Mouse (Mus musculus) bone marrow macrophage, adult 2 months (primary cell): Measurements from ENCODE around the gene Cdh13. TPM values are rescaled to one million over a fixed set of nuclear protein-coding genes. Genes with fewer than 3 reads are reported as not detected.

Experiments used
- H3K27ac ChIP-seq: 2 replicates; pipeline ENCODE4 v1.5.1; 2012; ENCODE audit warnings: low read depth, low read length; ENCODE audit not compliant: insufficient read depth
- H3K4me1 ChIP-seq: 2 replicates; pipeline ENCODE4 v1.6.1; 2012; ENCODE audit warnings: low read length; ENCODE audit not compliant: control insufficient read depth, insufficient read depth
- H3K4me3 ChIP-seq: 2 replicates; pipeline ENCODE4 v1.5.1; 2012; ENCODE audit warnings: mild to moderate bottlenecking, low read length, moderate library complexity; ENCODE audit not compliant: insufficient read depth
- CTCF ChIP-seq: IDR thresholded peaks from 2 replicates; pipeline ENCODE4 v1.5.1; 2012; ENCODE audit warnings: low read depth, mild to moderate bottlenecking, low read length, moderate library complexity
- POLR2A ChIP-seq: IDR thresholded peaks from 2 replicates; pipeline ENCODE4 v1.6.1; 2012; ENCODE audit warnings: mild to moderate bottlenecking, low read depth, low read length, borderline replicate concordance
- polyA plus RNA-seq: library from polyadenylated mRNA; stranded (reverse); fragments of >200 nt; gene quantifications from 2 replicates; pipeline ENCODE4 v1.2.4, GENCODE M21; 2012; ENCODE audit not compliant: missing spikeins, insufficient read depth, insufficient read length

The Cdh13 gene
- polyA plus RNA-seq, 1 experiment, result not detected

DNA sequence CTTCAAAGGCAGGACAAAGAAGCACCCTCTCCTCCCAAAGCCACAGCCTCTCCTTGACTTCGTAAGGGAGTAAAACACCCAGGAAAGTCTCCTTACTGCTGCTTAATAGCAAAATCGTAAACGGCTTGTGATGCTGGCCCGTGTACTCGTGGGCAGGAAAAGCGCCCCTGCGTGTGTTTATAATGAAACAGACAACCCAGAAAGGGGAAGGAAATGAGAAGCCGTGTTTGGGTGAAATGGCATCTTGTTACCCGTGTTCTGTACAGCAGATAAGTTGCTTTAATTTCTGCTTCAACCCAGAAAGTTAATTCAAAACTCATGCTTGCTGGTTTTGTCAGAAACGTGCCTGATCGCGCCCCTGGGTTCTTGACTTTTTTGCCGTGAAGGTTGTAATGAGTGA lies 837.7 kb downstream of the Cdh13 start:
- Histone ChIP-seq H3K4me3 (no peak overlapping the region), H3K27ac (no peak overlapping the region), H3K4me1 (no peaks in the 10 kb centered on the region)
- no peak for TF ChIP-seq POLR2A
- TF ChIP-seq CTCF, result no peak

DNA sequence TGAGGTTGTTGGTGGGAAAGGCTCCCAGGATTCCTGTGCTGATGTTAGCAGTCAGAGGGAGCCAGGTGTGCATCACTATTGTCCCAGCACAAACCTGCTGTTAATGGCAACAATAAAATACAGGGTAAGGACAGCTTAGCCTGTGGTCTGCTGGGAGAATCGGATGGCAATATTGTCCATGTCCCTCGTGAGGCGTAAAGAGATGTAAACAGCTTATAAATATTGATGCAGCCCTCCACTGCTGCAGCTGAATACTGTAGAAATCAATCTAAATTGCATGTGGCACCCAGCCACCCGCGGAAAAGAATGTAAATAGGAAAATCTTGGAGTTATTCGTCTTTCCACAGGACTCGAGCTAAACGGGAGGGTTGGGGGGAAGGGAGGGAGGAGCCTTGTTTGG lies 844.3 kb downstream of the Cdh13 start:
- Histone ChIP-seq H3K4me3 (no peak overlapping the region), H3K4me1 (no peaks in the 10 kb centered on the region), H3K27ac (no peak overlapping the region)
- no peak for TF ChIP-seq CTCF
- TF ChIP-seq POLR2A, result no peak

DNA sequence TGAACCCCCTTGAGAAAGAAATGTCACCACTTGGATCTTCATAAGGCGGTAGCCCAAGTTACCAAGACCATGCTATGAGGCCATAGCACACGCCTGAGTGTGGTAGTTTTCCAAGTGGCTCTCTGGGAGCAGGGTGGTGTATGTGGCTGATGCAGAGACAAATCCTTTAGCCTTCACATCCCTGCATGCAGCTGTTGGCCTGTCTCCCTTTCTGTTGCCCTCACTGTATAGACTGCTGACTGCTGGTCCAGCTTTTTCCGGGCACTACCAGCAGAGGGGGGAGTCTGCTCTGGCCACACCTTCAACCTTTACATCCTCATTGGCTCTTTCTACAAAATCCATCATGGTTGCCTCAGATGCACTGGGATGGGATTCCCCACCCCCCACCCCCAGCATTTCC lies 844.7 kb downstream of the Cdh13 start:
- H3K4me1 ChIP-seq, result no peaks in the 10 kb centered on the region
- H3K27ac ChIP-seq, result no peak overlapping the region
- no peak overlapping the region for H3K4me3 ChIP-seq
- TF ChIP-seq CTCF (no peak), POLR2A (no peak)

DNA sequence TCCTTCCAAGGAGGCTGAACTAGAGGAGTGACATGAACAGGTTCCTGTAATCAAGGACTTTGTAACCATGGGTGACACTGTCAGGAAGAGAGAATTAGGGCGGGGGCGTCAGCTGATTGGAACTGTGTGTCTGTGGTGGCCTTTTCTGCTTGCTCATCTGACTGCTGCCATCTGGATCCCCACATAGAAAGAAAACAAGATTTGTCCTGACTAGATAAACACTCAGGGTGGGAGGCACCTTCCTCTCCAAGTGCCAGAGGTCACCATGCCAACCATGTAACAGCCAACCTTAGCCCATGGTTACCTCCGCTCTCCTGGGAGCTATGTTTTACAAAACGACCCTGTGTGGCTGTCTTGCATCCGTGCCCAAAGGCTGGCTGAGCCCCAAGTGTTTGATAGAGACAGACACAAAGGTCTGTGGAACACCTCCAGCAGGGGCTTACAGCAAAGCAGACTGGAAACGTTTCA lies 873.0 kb downstream of the Cdh13 start:
- H3K27ac ChIP-seq, result no peak overlapping the region
- no peak for TF ChIP-seq POLR2A
- TF ChIP-seq CTCF, result no peak
- no peak overlapping the region for H3K4me3 ChIP-seq
- no peaks in the 10 kb centered on the region for H3K4me1 ChIP-seq

DNA sequence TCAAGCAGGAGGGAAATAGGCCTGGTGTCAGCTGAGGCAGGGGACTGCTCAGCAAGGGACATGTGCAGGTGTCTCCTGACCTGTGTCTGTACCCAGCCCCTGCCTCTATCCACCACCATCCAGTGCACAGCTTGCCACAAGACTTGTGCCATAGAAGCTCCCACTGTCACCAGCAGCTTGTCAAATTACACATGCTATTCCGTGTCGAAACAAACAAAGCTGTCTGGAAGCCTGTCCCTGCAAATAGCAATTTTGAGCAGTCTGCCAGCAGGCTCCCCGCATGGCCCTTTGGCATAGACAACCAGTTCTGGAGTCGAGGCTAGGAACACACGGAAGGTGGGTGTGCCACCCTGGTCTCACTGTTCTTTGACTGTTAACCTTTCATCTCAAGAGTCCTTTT lies 875.1 kb downstream of the Cdh13 start:
- TF ChIP-seq POLR2A (no peak), CTCF (no peak)
- H3K27ac ChIP-seq, result no peak overlapping the region
- no peaks in the 10 kb centered on the region for H3K4me1 ChIP-seq
- H3K4me3 ChIP-seq, result no peak overlapping the region

DNA sequence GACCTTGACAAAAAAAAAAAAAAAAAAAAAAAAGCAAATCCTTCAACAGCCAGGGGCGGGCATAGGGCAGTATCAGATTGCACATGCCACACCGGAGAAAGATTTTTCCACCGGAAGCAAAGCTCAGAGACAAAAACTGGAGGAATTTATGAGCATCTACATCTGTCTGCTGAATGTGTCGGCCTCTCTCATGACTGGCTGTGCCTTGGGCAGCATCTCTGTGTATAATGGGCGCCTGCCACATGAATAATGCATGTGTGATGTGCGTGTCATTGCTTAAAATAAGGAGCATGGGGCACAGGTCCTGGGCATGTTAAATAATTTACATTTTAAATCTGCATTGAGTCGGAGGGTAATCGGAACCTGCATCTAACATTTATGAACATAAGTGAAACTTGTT lies 876.3 kb downstream of the Cdh13 start:
- Histone ChIP-seq H3K4me1 (no peaks in the 10 kb centered on the region), H3K4me3 (no peak overlapping the region), H3K27ac (no peak overlapping the region)
- TF ChIP-seq CTCF, result no peak
- TF ChIP-seq POLR2A, result no peak

DNA sequence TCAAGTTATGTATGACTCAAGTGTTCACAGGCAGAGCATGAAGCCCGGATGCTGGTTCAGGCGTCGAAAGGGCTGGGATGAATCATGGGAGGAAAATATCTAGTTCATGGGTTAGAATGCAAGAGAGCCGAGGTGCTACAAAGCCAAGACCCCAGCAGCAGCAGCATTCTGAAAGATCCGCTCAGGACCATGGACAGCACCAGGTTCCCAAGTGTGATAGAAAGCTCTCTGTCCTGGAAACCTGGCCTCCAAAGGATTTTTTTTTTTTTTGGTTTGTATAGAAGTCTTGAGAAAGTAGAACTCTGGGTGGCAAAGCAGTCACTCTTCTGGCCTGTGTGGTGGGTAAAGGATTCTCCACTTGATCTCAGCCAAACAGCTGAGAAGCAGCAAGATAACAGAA lies 880.5 kb downstream of the Cdh13 start:
- no peak overlapping the region for H3K4me3 ChIP-seq
- TF ChIP-seq POLR2A (no peak), CTCF (no peak)
- H3K27ac ChIP-seq, result no peak overlapping the region

DNA sequence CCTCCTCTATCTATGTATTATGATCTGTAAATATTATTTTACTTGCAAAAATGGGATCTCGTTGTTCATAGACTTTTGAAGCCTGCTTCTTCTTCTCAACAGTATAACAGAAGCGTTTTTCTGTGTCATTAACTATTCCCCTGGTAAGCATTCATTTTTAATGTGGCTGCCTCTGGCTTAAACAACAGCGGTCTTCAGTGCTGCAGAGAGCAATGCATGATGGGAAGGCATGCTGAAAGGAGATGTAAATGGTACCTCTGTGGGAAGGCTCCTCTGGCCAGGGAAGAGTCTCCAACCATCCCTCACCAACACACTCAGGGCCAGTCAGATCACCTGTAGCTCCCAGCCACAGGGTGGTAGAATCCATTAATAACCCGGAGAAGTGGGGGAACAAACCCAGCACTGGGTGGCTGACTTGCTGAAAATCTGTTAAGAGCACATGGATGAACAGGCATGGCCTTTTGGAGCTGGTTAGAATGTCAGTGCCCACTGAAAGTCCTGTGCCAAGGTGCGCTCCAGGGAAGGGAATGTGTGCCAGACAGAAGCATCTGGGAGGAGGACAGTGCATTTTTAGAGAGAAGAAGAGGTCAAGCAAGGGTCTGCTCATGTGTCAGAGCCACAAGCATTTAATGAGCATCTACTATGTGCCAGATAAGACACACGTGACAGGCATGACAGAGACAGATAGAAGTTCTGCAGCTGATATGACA lies 893.8 kb downstream of the Cdh13 start:
- Histone ChIP-seq H3K27ac (no peak overlapping the region), H3K4me1 (no peaks in the 10 kb centered on the region), H3K4me3 (no peak overlapping the region)
- no peak for TF ChIP-seq POLR2A
- no peak for TF ChIP-seq CTCF

More for the DNA sequence above, 880.5 kb downstream of the Cdh13 start:
- H3K4me1 ChIP-seq, result no peaks in the 10 kb centered on the region

DNA sequence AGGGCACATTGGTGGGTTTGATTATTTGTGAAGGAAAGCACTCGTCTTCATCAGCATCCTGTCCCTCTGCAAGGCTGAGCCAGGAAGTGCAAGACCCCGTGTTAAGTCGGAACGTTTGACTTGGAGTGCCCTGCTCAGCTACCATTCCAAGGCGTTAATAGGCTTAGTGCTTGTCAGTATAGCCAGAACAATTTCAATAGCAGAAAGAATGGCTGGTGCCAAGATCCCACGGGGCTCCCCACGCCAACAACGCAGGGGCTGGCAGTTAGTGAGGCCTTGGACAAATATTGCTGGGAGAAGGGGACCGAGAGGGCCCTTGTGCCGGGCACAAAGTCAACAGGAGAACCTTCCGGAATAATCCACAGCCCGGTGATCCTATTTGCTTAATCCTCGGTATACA lies 897.1 kb downstream of the Cdh13 start:
- no peak overlapping the region for H3K27ac ChIP-seq
- TF ChIP-seq POLR2A (no peak), CTCF (no peak)
- no peaks in the 10 kb centered on the region for H3K4me1 ChIP-seq
- no peak overlapping the region for H3K4me3 ChIP-seq

DNA sequence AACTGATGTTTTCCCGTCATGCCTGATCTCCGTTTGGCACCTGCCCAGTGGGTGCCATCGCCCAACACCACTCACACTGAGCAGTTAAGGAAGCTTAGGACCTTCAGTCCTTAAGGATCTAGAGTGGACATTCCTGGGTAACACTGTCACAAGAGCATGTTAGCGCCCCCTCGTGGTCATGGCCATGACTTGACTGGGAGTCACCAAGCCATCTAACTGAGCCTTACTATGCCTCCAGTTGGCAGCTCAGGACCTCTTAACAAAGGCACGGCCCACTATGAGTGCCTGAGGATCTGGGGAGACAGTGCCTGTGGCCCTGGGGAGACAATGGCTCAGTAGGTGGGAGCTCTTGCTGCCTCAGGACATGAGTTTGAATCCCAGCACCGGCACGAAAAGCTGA lies 912.2 kb downstream of the Cdh13 start:
- TF ChIP-seq CTCF (no peak; the same call in 1 of the 2 replicates), POLR2A (no peak)
- H3K4me1 ChIP-seq, result no peaks in the 10 kb centered on the region
- no peak overlapping the region for H3K4me3 ChIP-seq
- no peak overlapping the region for H3K27ac ChIP-seq
